Mouse (Mus musculus): ENCODE data around the gene AC134908.4.

- TF ChIP-seq CTCF (IDR thresholded peaks at IDR 0.05; ENCODE audit: borderline replicate concordance, extremely low read depth, insufficient read depth, insufficient read length) (no peak), POLR2A (IDR thresholded peaks at IDR 0.05; ENCODE audit: borderline replicate concordance, extremely low read depth, insufficient read depth, insufficient read length, poor library complexity, severe bottlenecking) (no peak)
Observed at GRCm38 (mm10) chr17:25795609-25796092, at the start of gene AC134908.4.

Measured in brain, embryonic 14.5 days (tissue).